Mouse (Mus musculus): Measurements from ENCODE around the gene Kiss1r. TPM values are rescaled to one million over a fixed set of nuclear protein-coding genes. Genes with fewer than 3 reads are reported as not detected.

Gene Kiss1r
- total RNA-seq, 1 experiment from 2014 or later: 1.5 TPM

- peak; percentile 94 for DNase-seq
Observed at GRCm38 (mm10) chr10:79924998-79925784, 8.4 kb downstream of the Kiss1r start.

GRCm38 (mm10) chr10:79925785-79926490 is 9.2 kb downstream of the Kiss1r start:
- no peak for DNase-seq

- peak; percentile 92 for DNase-seq
Observed at GRCm38 (mm10) chr10:79926491-79927323, 9.9 kb downstream of the Kiss1r start, which contains the start of gene Arid3a. Gene Arid3a (plus strand): TSS chr10:79927043.

- peak; percentile 75 for DNase-seq
Observed at GRCm38 (mm10) chr10:79927324-79928029, 10.7 kb downstream of the Kiss1r start.

GRCm38 (mm10) chr10:79928030-79928694 is 11.4 kb downstream of the Kiss1r start:
- peak; percentile 77 for DNase-seq

- no peak for DNase-seq
Observed at GRCm38 (mm10) chr10:79928907-79929701, 12.3 kb downstream of the Kiss1r start.

- DNase-seq: no peak
Observed at GRCm38 (mm10) chr10:79929967-79930825, 13.4 kb downstream of the Kiss1r start.

GRCm38 (mm10) chr10:79930826-79931186 is 14.0 kb downstream of the Kiss1r start:
- no peak for DNase-seq

GRCm38 (mm10) chr10:79931797-79932196 is 15.0 kb downstream of the Kiss1r start:
- no peak for DNase-seq

GRCm38 (mm10) chr10:79932736-79933135 is 16.0 kb downstream of the Kiss1r start:
- DNase-seq: peak; percentile 66

- DNase-seq: no peak
Observed at GRCm38 (mm10) chr10:79933145-79933679, 16.4 kb downstream of the Kiss1r start.

GRCm38 (mm10) chr10:79933861-79934260 is 17.1 kb downstream of the Kiss1r start:
- no peak for DNase-seq

GRCm38 (mm10) chr10:79934272-79934721 is 17.5 kb downstream of the Kiss1r start:
- DNase-seq: peak; percentile 87

- no peak for DNase-seq
Observed at GRCm38 (mm10) chr10:79934794-79935569, 18.2 kb downstream of the Kiss1r start.

- DNase-seq: peak; percentile 41
Observed at GRCm38 (mm10) chr10:79936284-79936910, 19.6 kb downstream of the Kiss1r start.

- peak; percentile 96 for DNase-seq
Observed at GRCm38 (mm10) chr10:79936911-79937441, 20.2 kb downstream of the Kiss1r start.

GRCm38 (mm10) chr10:79937775-79938526 is 21.2 kb downstream of the Kiss1r start:
- no peak for DNase-seq
